Mouse (Mus musculus) ES-Bruce4 (cell line): Measurements from ENCODE around the gene Ppp1r3e.

Experiments used
- CTCF ChIP-seq: IDR thresholded peaks from one replicate; pipeline ENCODE4 v1.8.1; 2011; ENCODE audit warnings: low read depth, low read length
- EP300 ChIP-seq: IDR thresholded peaks from 2 replicates; pipeline ENCODE4 v1.6.1; 2011; ENCODE audit warnings: low read depth, low read length; ENCODE audit not compliant: insufficient read depth
- POLR2A ChIP-seq: IDR thresholded peaks from one replicate; pipeline ENCODE4 v1.8.1; 2011; ENCODE audit warnings: low read length; ENCODE audit not compliant: insufficient read depth

DNA sequence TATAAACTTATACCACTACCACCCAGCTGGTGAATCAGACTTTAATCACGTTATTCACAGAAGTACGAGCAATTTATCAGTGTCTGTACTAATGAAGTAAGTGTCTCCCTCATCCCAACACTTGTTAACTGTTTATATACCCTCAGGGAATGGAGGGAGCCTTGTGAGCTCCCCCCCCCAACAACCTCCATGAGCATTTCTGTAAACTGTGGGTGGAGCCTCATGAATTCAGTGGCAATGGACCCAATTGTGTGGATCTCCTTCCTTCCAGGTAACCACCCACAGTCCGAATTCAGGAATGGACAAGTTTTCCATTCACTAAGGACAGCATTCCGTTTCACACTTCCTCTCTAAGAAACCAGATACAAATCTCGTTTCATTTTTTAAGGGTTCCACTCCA, 11.7 kb downstream of the Ppp1r3e start:
- TF ChIP-seq CTCF (no peak), POLR2A (no peak), EP300 (no peak)
